Mouse (Mus musculus) embryonic facial prominence, embryonic 15.5 days (tissue): ENCODE measurements at regions not wholly inside any gene's neighbourhood (a gene's known extent, or its start where the extent isn't known, plus 50 kb on each side); places are given as distances from the start of the nearest gene placed in this dataset.
A peak's percentile ranks its signal among the peaks of the same experiment; 100 is the strongest.

ENCODE experiments used
- ATAC-seq: fragments of 200-750 bp; cut with Nextera tagmentation; 2 replicates; pipeline ENCODE4 v1.8.0; 2017; ENCODE audit warnings: low read depth, moderate TSS enrichment; ENCODE audit not compliant: insufficient number of reproducible peaks, low FRiP score, low TSS enrichment
- H3K27ac ChIP-seq: fragments of 300-500 bp; sonication (generic); replicated peaks from 2 replicates; pipeline ENCODE4 v1.5.1; 2015; ENCODE audit warnings: mild to moderate bottlenecking, inconsistent platforms
- H3K27me3 ChIP-seq: fragments of 300-500 bp; sonication (generic); 2 replicates; pipeline ENCODE4 v1.6.1; 2015; ENCODE audit warnings: inconsistent platforms
- H3K36me3 ChIP-seq: fragments of 300-500 bp; sonication (generic); 2 replicates; pipeline ENCODE4 v1.6.1; 2015; ENCODE audit warnings: mild to moderate bottlenecking, inconsistent platforms
- H3K4me1 ChIP-seq: fragments of 300-500 bp; sonication (generic); 2 replicates; pipeline ENCODE4 v1.6.1; 2015; ENCODE audit warnings: inconsistent platforms
- H3K4me2 ChIP-seq: fragments of 300-500 bp; sonication (generic); replicated peaks from 2 replicates; pipeline ENCODE4 v1.6.1; 2015; ENCODE audit warnings: mild to moderate bottlenecking, inconsistent platforms
- H3K4me3 ChIP-seq: fragments of 300-500 bp; sonication (generic); replicated peaks from 2 replicates; pipeline ENCODE4 v1.5.1; 2015; ENCODE audit warnings: mild to moderate bottlenecking, inconsistent platforms
- H3K9ac ChIP-seq: fragments of 300-500 bp; sonication (generic); 2 replicates; pipeline ENCODE4 v1.6.1; 2015; ENCODE audit warnings: inconsistent platforms
- H3K9me3 ChIP-seq: fragments of 300-500 bp; sonication (generic); replicated peaks from 2 replicates; pipeline ENCODE4 v1.6.1; 2016; ENCODE audit warnings: inconsistent platforms
- WGBS: fragments of 180-500 bp; shearing (Covaris S2); methylation state at CpG from one replicate; pipeline ENCODE4 v1.1.7; 2015; 5-methylcytosine and 5-hydroxymethylcytosine counted together

DNA sequence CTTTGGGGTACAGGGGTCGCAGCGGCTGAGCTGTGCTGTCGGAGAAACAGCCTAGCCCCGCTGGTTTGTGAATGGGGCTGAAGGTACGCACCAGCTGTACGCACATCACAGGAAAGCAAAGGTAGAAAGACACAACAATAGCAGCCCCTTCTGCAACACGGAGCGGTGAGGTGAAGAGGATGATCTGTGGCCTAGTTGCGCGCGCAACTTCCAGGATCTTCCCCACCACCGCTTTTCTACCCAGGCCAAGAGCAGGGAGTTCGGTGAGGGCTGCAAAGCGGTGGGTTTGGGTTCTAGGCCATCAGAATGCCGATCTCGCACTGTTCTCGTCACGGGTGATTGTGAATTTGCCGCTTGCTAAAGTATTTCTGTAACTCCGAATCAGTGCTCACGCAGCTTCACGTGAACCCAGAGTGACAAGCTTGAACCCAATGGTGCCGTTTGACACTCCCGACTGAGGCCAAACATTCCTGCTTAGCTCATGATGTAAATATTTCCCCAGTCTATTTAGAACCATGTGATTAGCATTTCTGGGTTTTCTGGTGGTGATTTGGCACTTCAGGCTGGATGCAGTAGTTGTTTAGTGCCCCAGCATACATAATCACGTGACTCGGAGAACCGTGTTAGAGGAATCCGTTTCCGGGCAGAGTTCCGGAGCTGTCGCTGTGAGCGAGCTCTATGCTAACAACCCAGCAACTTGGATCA lies 54.7 kb downstream of the Cryaa start:
- H3K9ac ChIP-seq = no peak overlapping the region
- H3K36me3 ChIP-seq = no peaks in the 10 kb centered on the region
- no peak overlapping the region for H3K27ac ChIP-seq
- no peaks in the 10 kb centered on the region for H3K27me3 ChIP-seq
- WGBS = 84% methylated on average over 32 of the region's 32 CpGs
- no peak overlapping the region for H3K4me2 ChIP-seq
- no peak overlapping the region for H3K4me3 ChIP-seq
- H3K4me1 ChIP-seq = peaks cover 34% of the 10 kb centered on the region
- ATAC-seq = no peak
- H3K9me3 ChIP-seq = no peaks in the 10 kb centered on the region

DNA sequence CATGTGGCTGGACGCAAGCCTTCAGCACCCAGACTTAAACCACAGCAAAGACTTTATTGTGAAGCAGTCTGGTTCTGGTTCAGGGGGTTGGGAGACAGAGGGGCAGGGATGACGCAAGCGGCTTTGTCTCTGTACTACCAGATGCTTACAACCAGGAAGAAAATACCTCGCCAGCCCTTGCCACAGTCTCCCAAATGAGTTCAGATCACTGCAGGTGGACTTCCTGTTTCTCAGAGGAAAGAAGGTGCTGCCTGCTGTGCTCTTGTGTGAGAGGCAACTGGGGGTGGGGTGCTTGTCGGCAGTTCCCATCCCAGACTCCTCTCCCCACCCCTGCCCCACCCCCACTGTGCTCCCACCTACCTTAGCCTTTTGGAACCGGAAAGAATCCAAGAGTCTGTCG lies 56.9 kb downstream of the Cryaa start:
- ATAC-seq = no peak
- 40% methylated on average over 7 of the region's 7 CpGs for WGBS
- Histone ChIP-seq H3K27me3 (no peaks in the 10 kb centered on the region), H3K4me2 (no peak overlapping the region), H3K4me1 (peaks cover 23% of the 10 kb centered on the region; the same call in 1 of the 2 replicates), H3K27ac (0 out of 2 replicates have a peak overlapping the region, but pooled peaks have one; percentile 17), H3K4me3 (no peak overlapping the region), H3K9ac (no peak overlapping the region), H3K36me3 (no peaks in the 10 kb centered on the region), H3K9me3 (no peaks in the 10 kb centered on the region)

GRCm38 (mm10) chr17:31736716-31737115 lies 59.1 kb downstream of the Cryaa start:
- no peak for ATAC-seq
- H3K4me3 ChIP-seq = no peak overlapping the region
- no peak overlapping the region for H3K9ac ChIP-seq
- H3K9me3 ChIP-seq = no peaks in the 10 kb centered on the region
- no peak overlapping the region for H3K27ac ChIP-seq
- no peaks in the 10 kb centered on the region for H3K27me3 ChIP-seq
- H3K36me3 ChIP-seq = no peaks in the 10 kb centered on the region
- 79% methylated on average over 6 of the region's 6 CpGs for WGBS
- peaks cover 24% of the 10 kb centered on the region for H3K4me1 ChIP-seq
- H3K4me2 ChIP-seq = no peak overlapping the region

- Histone ChIP-seq H3K4me1 (peaks cover 20% of the 10 kb centered on the region), H3K27me3 (no peaks in the 10 kb centered on the region), H3K9me3 (no peaks in the 10 kb centered on the region), H3K9ac (no peak overlapping the region), H3K36me3 (no peaks in the 10 kb centered on the region), H3K4me2 (no peak overlapping the region), H3K27ac (no peak overlapping the region), H3K4me3 (no peak overlapping the region)
- no peak for ATAC-seq
- WGBS = 66% methylated on average over 3 of the region's 3 CpGs
These were observed 60.6 kb downstream of the Cryaa start for GRCm38 (mm10) chr17:31738249-31738648.

DNA sequence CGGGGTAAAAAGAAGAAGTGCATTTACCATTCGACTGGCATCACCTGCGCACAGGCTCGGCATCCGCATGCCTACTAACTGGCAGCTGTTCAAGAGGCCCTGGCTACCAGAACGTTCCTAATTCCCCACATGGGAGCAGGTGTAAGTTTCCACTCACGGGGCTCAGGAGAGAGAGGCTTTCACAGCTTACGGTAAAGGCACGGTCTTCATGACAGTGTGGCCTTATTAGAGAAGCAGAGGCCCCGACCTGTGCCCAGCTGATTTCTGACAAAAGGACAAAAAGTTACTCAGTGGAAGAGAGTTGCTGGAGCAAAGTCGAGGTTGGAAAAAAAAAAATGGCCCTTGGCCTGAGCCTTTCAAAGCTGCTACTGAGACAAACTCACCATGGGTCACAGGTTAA lies 62.0 kb downstream of the Cryaa start:
- Histone ChIP-seq H3K36me3 (no peaks in the 10 kb centered on the region), H3K4me1 (peaks cover 17% of the 10 kb centered on the region), H3K27me3 (no peaks in the 10 kb centered on the region), H3K27ac (no peak overlapping the region), H3K4me2 (no peak overlapping the region), H3K9ac (no peak overlapping the region), H3K4me3 (no peak overlapping the region), H3K9me3 (no peaks in the 10 kb centered on the region)
- WGBS = 35% methylated on average over 11 of the region's 11 CpGs
- no peak for ATAC-seq

- H3K4me2 ChIP-seq = no peak overlapping the region
- WGBS = 75% methylated on average over 11 of the region's 11 CpGs
- H3K36me3 ChIP-seq = no peaks in the 10 kb centered on the region
- ATAC-seq = no peak
- H3K27me3 ChIP-seq = no peaks in the 10 kb centered on the region
- H3K4me3 ChIP-seq = no peak overlapping the region
- H3K4me1 ChIP-seq = peaks cover 13% of the 10 kb centered on the region
- H3K9ac ChIP-seq = no peak overlapping the region
- H3K9me3 ChIP-seq = no peaks in the 10 kb centered on the region
- H3K27ac ChIP-seq = no peak overlapping the region
These were observed 62.5 kb downstream of the Cryaa start for GRCm38 (mm10) chr17:31740059-31740458.

DNA sequence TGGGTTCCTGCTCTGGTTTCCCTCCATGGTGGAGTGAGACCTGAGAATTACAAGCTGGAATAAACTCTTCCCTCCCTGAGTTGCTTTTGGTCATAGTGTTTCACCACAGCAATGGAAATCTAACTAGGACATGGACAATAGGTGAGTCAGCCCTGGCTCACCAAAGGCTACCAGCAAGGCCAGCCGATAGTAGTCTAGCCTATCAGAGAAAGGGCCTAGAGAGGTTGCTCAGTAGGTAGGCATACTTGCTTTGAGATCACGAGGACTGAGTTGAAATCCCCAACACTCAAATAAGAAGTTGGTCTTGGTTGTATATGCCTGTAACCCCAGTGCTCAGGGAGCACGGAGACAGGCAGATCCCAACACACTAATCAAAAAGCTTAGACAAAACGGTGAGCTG lies 66.0 kb downstream of the Cryaa start:
- H3K27me3 ChIP-seq = no peaks in the 10 kb centered on the region
- H3K4me2 ChIP-seq = no peak overlapping the region
- H3K9ac ChIP-seq = no peak overlapping the region
- ATAC-seq = no peak
- H3K36me3 ChIP-seq = no peaks in the 10 kb centered on the region
- H3K4me1 ChIP-seq = peaks cover 43% of the 10 kb centered on the region
- H3K4me3 ChIP-seq = no peak overlapping the region
- WGBS = 94% methylated on average over 4 of the region's 4 CpGs
- H3K27ac ChIP-seq = no peak overlapping the region
- no peaks in the 10 kb centered on the region for H3K9me3 ChIP-seq

- Histone ChIP-seq H3K4me2 (peak overlapping the region; percentile 8), H3K27me3 (no peaks in the 10 kb centered on the region), H3K4me1 (peaks cover 41% of the 10 kb centered on the region), H3K9ac (no peak overlapping the region), H3K27ac (peak overlapping the region; percentile 88), H3K36me3 (no peaks in the 10 kb centered on the region), H3K4me3 (no peak overlapping the region), H3K9me3 (no peaks in the 10 kb centered on the region)
- WGBS = 16% methylated on average over 20 of the region's 20 CpGs
- ATAC-seq = peak; percentile 76
These were observed 68.8 kb downstream of the Cryaa start for GRCm38 (mm10) chr17:31746198-31747111.

DNA sequence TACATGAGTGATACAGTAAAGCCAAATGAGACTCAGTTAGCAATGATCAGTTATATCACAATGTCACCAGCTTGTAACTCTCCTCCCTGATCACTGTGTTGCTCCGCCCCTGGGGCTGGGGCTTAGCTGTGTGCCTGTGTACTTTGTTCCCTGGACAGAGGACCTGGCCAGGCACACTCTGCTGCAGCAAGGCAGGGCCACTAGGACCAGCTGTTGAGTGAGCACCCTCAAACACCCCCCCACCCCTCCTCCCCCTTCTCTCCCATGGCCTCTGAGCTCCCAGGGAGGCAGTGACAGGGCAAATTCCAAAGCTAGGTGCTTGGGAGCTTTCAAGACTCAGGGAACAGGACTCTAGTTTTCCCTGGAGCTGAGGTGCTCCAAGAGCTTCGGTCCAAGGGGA lies 70.0 kb downstream of the Cryaa start:
- Histone ChIP-seq H3K9me3 (no peaks in the 10 kb centered on the region), H3K36me3 (no peaks in the 10 kb centered on the region), H3K4me2 (no peak overlapping the region), H3K4me1 (peaks cover 41% of the 10 kb centered on the region), H3K27ac (peak overlapping the region; percentile 88), H3K4me3 (no peak overlapping the region), H3K9ac (no peak overlapping the region), H3K27me3 (no peaks in the 10 kb centered on the region)
- ATAC-seq = no peak
- WGBS = 65% methylated on average over 2 of the region's 2 CpGs

DNA sequence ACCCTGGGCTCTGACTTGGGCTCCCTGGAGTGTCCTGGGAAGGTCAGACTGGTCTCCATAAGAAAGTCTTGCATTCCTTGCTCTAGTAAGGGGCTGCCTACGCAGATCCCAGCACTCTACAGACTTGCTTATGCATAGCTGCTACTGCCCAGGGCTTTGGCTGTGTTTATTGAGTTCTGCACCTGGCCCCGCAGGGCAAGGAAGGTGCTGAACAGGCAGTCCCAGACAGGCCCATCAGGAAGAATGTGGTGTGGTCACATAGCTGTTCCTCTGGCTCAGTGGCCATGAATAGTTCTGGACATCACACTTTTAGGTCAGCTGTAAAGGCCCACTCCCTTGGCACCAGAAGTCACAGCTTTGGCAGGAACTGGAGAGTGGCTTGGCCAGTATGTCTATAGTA lies 70.6 kb downstream of the Cryaa start:
- 57% methylated on average over 2 of the region's 2 CpGs for WGBS
- H3K27ac ChIP-seq = peak overlapping the region; percentile 88
- no peaks in the 10 kb centered on the region for H3K27me3 ChIP-seq
- ATAC-seq = no peak
- H3K4me2 ChIP-seq = no peak overlapping the region
- H3K4me1 ChIP-seq = peaks cover 41% of the 10 kb centered on the region
- H3K4me3 ChIP-seq = no peak overlapping the region
- no peaks in the 10 kb centered on the region for H3K36me3 ChIP-seq
- H3K9ac ChIP-seq = no peak overlapping the region
- no peaks in the 10 kb centered on the region for H3K9me3 ChIP-seq

DNA sequence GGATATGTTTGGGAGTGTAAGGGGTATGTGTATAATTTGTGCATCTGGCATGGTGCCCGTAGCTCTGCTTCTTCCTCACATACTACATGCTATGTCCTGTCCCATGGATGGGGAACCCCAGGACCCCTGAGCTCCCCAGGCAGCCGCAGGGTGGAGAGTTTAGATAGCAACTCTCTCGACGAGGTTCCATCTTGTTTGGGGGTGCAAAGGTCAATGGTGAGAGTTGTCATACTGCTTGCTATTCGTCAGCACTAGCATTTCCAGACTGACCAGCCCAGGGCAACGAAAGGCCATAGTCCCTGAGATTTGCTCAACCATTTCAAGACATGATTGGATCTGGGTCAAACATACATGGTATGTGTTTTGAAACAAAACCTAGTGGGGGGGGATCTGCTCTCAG lies 71.4 kb downstream of the Cryaa start:
- Histone ChIP-seq H3K4me2 (no peak overlapping the region), H3K9me3 (no peaks in the 10 kb centered on the region), H3K4me1 (peaks cover 48% of the 10 kb centered on the region), H3K27ac (peak overlapping the region; percentile 88; the same call in 1 of the 2 replicates), H3K9ac (no peak overlapping the region), H3K36me3 (no peaks in the 10 kb centered on the region), H3K4me3 (no peak overlapping the region), H3K27me3 (no peaks in the 10 kb centered on the region)
- WGBS = 66% methylated on average over 6 of the region's 6 CpGs
- no peak for ATAC-seq
